Mouse (Mus musculus): ENCODE measurements around the gene Arid1b.
A peak's percentile ranks its signal among the peaks of the same experiment; 100 is the strongest.

Arid1b gene

GRCm38 (mm10) chr17:4996814-4997549, 2.9 kb downstream of the Arid1b start:
- TF ChIP-seq POU5F1 (IDR thresholded peaks at IDR 0.05; ENCODE audit: borderline replicate concordance, low read length): no peak
- no peak for TF ChIP-seq CTCF (conservative IDR thresholded peaks at IDR 0.05; ENCODE audit: low read length)
- no peak for TF ChIP-seq NANOG (IDR thresholded peaks at IDR 0.05; ENCODE audit: borderline replicate concordance, low read length)
- no peaks in the 10 kb centered on the region for H3K36me3 ChIP-seq (ENCODE audit: insufficient read depth, low read length)
- peaks cover 33% of the 10 kb centered on the region for H3K4me1 ChIP-seq (replicated peaks; ENCODE audit: low read depth, low read length)

DNA sequence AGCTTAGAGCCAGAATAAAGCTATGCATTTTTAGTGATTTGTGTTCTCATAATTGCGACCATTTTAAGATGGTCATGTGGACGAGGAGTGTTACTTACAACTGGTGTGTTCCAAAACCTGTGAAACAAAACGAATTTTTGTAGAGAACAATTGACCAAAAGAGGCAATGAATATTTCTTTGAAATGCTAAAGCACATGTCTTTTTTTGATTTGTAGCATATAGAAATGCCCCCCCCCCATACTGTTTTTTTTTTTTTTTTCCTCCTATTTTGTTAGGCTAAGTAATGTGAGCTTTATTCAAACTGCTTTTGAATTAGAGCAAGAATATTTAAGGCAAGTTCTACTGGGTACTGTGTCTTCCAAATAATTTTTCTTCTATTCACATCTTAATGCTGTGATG, 3.8 kb downstream of the Arid1b start:
- H3K4me1 ChIP-seq (replicated peaks; ENCODE audit: low read depth, low read length): peaks cover 34% of the 10 kb centered on the region
- H3K36me3 ChIP-seq (ENCODE audit: insufficient read depth, low read length): no peaks in the 10 kb centered on the region
- TF ChIP-seq CTCF (conservative IDR thresholded peaks at IDR 0.05; ENCODE audit: low read length) (no peak), NANOG (IDR thresholded peaks at IDR 0.05; ENCODE audit: borderline replicate concordance, low read length) (no peak), POU5F1 (IDR thresholded peaks at IDR 0.05; ENCODE audit: borderline replicate concordance, low read length) (no peak)
- no peak overlapping the region for H3K4me3 ChIP-seq (replicated peaks; ENCODE audit: low read length)
- no peaks in the 10 kb centered on the region for H3K9me3 ChIP-seq (ENCODE audit: low read length)
- H3K27me3 ChIP-seq (ENCODE audit: insufficient read depth, low read length): no peaks in the 10 kb centered on the region

More at GRCm38 (mm10) chr17:4996814-4997549, 2.9 kb downstream of the Arid1b start:
- no peaks in the 10 kb centered on the region for H3K27me3 ChIP-seq (ENCODE audit: insufficient read depth, low read length)
- H3K4me3 ChIP-seq (replicated peaks; ENCODE audit: low read length): peak overlapping the region; percentile 85
- H3K9me3 ChIP-seq (ENCODE audit: low read length): no peaks in the 10 kb centered on the region

- Histone ChIP-seq H3K4me1 (replicated peaks; ENCODE audit: low read depth, low read length) (peaks cover 37% of the 10 kb centered on the region), H3K9me3 (ENCODE audit: low read length) (no peaks in the 10 kb centered on the region), H3K27me3 (ENCODE audit: insufficient read depth, low read length) (no peaks in the 10 kb centered on the region), H3K4me3 (replicated peaks; ENCODE audit: low read length) (no peak overlapping the region), H3K36me3 (ENCODE audit: insufficient read depth, low read length) (no peaks in the 10 kb centered on the region)
- TF ChIP-seq CTCF (conservative IDR thresholded peaks at IDR 0.05; ENCODE audit: low read length) (no peak), NANOG (IDR thresholded peaks at IDR 0.05; ENCODE audit: borderline replicate concordance, low read length) (no peak), POU5F1 (IDR thresholded peaks at IDR 0.05; ENCODE audit: borderline replicate concordance, low read length) (no peak)
Measured at GRCm38 (mm10) chr17:4999256-4999655, 5.1 kb downstream of the Arid1b start.

- TF ChIP-seq POU5F1 (IDR thresholded peaks at IDR 0.05; ENCODE audit: borderline replicate concordance, low read length) (no peak), CTCF (conservative IDR thresholded peaks at IDR 0.05; ENCODE audit: low read length) (no peak), NANOG (IDR thresholded peaks at IDR 0.05; ENCODE audit: borderline replicate concordance, low read length) (no peak)
- peaks cover 44% of the 10 kb centered on the region for H3K4me1 ChIP-seq (replicated peaks; ENCODE audit: low read depth, low read length)
- H3K27me3 ChIP-seq (ENCODE audit: insufficient read depth, low read length): no peaks in the 10 kb centered on the region
- H3K36me3 ChIP-seq (ENCODE audit: insufficient read depth, low read length): no peaks in the 10 kb centered on the region
- H3K4me3 ChIP-seq (replicated peaks; ENCODE audit: low read length): no peak overlapping the region
- no peaks in the 10 kb centered on the region for H3K9me3 ChIP-seq (ENCODE audit: low read length)
Measured at GRCm38 (mm10) chr17:5000001-5000400, 5.9 kb downstream of the Arid1b start.

GRCm38 (mm10) chr17:5000871-5001270, 6.7 kb downstream of the Arid1b start:
- Histone ChIP-seq H3K4me1 (replicated peaks; ENCODE audit: low read depth, low read length) (peaks cover 48% of the 10 kb centered on the region), H3K4me3 (replicated peaks; ENCODE audit: low read length) (no peak overlapping the region), H3K36me3 (ENCODE audit: insufficient read depth, low read length) (no peaks in the 10 kb centered on the region), H3K9me3 (ENCODE audit: low read length) (no peaks in the 10 kb centered on the region), H3K27me3 (ENCODE audit: insufficient read depth, low read length) (no peaks in the 10 kb centered on the region)
- no peak for TF ChIP-seq CTCF (conservative IDR thresholded peaks at IDR 0.05; ENCODE audit: low read length)
- no peak for TF ChIP-seq NANOG (IDR thresholded peaks at IDR 0.05; ENCODE audit: borderline replicate concordance, low read length)
- no peak for TF ChIP-seq POU5F1 (IDR thresholded peaks at IDR 0.05; ENCODE audit: borderline replicate concordance, low read length)

GRCm38 (mm10) chr17:5001531-5002131, 7.5 kb downstream of the Arid1b start:
- Histone ChIP-seq H3K9me3 (ENCODE audit: low read length) (no peaks in the 10 kb centered on the region), H3K36me3 (ENCODE audit: insufficient read depth, low read length) (no peaks in the 10 kb centered on the region), H3K4me3 (replicated peaks; ENCODE audit: low read length) (no peak overlapping the region), H3K27me3 (ENCODE audit: insufficient read depth, low read length) (no peaks in the 10 kb centered on the region), H3K4me1 (replicated peaks; ENCODE audit: low read depth, low read length) (peaks cover 52% of the 10 kb centered on the region)
- TF ChIP-seq CTCF (conservative IDR thresholded peaks at IDR 0.05; ENCODE audit: low read length) (no peak), NANOG (IDR thresholded peaks at IDR 0.05; ENCODE audit: borderline replicate concordance, low read length) (no peak), POU5F1 (IDR thresholded peaks at IDR 0.05; ENCODE audit: borderline replicate concordance, low read length) (no peak)

DNA sequence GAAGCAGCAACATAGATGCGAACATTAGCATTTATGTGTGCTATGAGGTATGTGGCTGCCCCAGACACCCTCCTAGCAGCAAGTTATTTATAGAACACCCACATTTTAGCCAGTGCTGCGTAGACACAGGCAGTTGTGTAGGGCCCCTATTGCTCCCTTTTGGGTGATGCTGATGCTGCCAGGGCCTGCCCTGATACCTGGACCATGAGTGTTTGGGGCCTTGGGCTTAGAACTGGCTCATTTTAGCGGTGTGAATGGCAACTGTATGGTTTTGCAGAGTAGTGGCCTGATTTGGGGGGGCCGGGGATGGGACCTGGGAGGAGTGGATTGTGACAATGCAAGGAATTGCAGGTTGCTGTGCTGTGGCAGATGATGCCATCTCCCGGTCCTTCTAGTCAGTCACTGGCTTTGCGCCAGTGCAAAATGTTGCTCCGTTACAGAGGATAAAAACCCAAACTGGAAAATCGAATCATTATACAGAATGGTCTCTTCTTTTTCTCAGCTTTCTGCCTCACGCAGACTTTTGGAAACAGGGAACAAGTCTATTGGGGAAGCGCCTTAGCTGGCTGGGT, 8.9 kb downstream of the Arid1b start:
- Histone ChIP-seq H3K27me3 (ENCODE audit: insufficient read depth, low read length) (no peaks in the 10 kb centered on the region), H3K36me3 (ENCODE audit: insufficient read depth, low read length) (no peaks in the 10 kb centered on the region), H3K4me3 (replicated peaks; ENCODE audit: low read length) (no peak overlapping the region), H3K4me1 (replicated peaks; ENCODE audit: low read depth, low read length) (peaks cover 57% of the 10 kb centered on the region), H3K9me3 (ENCODE audit: low read length) (no peaks in the 10 kb centered on the region)
- TF ChIP-seq POU5F1 (IDR thresholded peaks at IDR 0.05; ENCODE audit: borderline replicate concordance, low read length) (no peak), NANOG (IDR thresholded peaks at IDR 0.05; ENCODE audit: borderline replicate concordance, low read length) (no peak), CTCF (conservative IDR thresholded peaks at IDR 0.05; ENCODE audit: low read length) (no peak)

- TF ChIP-seq POU5F1 (IDR thresholded peaks at IDR 0.05; ENCODE audit: borderline replicate concordance, low read length) (no peak), NANOG (IDR thresholded peaks at IDR 0.05; ENCODE audit: borderline replicate concordance, low read length) (no peak), CTCF (conservative IDR thresholded peaks at IDR 0.05; ENCODE audit: low read length) (no peak)
- no peaks in the 10 kb centered on the region for H3K9me3 ChIP-seq (ENCODE audit: low read length)
Measured at GRCm38 (mm10) chr17:5004266-5004665, 10.1 kb downstream of the Arid1b start.

More at GRCm38 (mm10) chr17:5004266-5004665, 10.1 kb downstream of the Arid1b start:
- no peaks in the 10 kb centered on the region for H3K27me3 ChIP-seq (ENCODE audit: insufficient read depth, low read length)
- H3K4me3 ChIP-seq (replicated peaks; ENCODE audit: low read length): no peak overlapping the region
- no peaks in the 10 kb centered on the region for H3K36me3 ChIP-seq (ENCODE audit: insufficient read depth, low read length)
- H3K4me1 ChIP-seq (replicated peaks; ENCODE audit: low read depth, low read length): peaks cover 70% of the 10 kb centered on the region

Measured in E14TG2a.4 (cell line).